Mouse (Mus musculus) megakaryocyte, embryonic 14.5 days (primary cell): ENCODE results near the gene Fstl3.

ENCODE experiments used
- FLI1 ChIP-seq: IDR thresholded peaks from 2 replicates; pipeline ENCODE4 v1.6.1; 2012; ENCODE audit warnings: low read length, inconsistent platforms, mixed read lengths
- GATA1 ChIP-seq: IDR thresholded peaks from 3 replicates; pipeline ENCODE4 v1.6.1; 2012; ENCODE audit warnings: mixed read lengths, low read length, inconsistent platforms, borderline replicate concordance

DNA sequence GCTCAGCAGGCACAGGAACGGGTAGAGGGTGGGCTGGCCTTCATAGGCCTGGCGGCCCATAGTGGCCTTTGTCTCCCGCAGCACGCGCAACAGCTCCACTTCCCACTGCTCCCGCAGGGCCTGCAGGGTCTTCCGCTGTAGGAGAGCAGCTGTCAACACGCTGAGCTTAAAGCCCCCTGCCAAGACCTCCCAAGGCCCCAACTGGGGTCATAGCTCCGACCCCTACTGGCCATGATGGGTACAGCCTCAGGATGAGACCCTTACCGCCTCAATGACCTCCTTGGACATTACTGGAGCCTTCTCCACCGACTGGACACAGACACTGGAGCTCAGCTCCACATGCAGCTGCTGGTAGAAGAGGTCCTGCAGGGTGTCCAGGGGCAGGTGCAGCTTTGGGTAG, 36.2 kb upstream of the Fstl3 start:
- TF ChIP-seq GATA1 (no peak), FLI1 (no peak)
